Mouse (Mus musculus) MEL (cell line): Measurements from ENCODE around the gene Drg2. TPM values are rescaled to one million over a fixed set of nuclear protein-coding genes. Genes with fewer than 3 reads are reported as not detected.

Experiments used
- polyA plus RNA-seq, 2 experiments: library from polyadenylated mRNA; stranded (reverse) in 1 of 2; unstranded in 1 of 2; fragments of >175 nt in 1 of 2; fragments of >200 nt in 1 of 2; gene quantifications; 2 replicates each; pipeline versions ENCODE4 v1.2.1 to v1.2.4; 2012; ENCODE audit warnings: low replicate concordance in 2 of 2, low read depth in 1 of 2; ENCODE audit not compliant: insufficient read length in 2 of 2, insufficient read depth in 1 of 2, missing spikeins in 1 of 2
- total RNA-seq: library from RNA; depleted of rRNA; stranded (reverse); fragments of 300-350 nt; gene quantifications from 2 replicates; pipeline ENCODE4 v1.2.3, GENCODE M21; 2012; rRNA removed

The Drg2 gene
- total and polyA plus RNA-seq, 3 experiments: 121 to 214 (median 133) TPM

Other genes starting within 250 kb of the Drg2 start
- 288 and 305 TPM in 2 replicates for gene Srebf1, start 232.0 kb upstream of the Drg2 start, total RNA-seq
- 100 to 1,000 TPM in 1 of 2 experiments, not detected in 1; 241 TPM for gene Srebf1, start 232.0 kb upstream of the Drg2 start, polyA plus RNA-seq
- gene Tom1l2, start 101.7 kb upstream of the Drg2 start, total RNA-seq: 6.6 and 6.8 TPM in 2 replicates
- 10 to 100 TPM in 1 of 2 experiments, not detected in 1; 12.2 TPM for gene Tom1l2, start 101.7 kb upstream of the Drg2 start, polyA plus RNA-seq
- gene Drc3, start 101.3 kb upstream of the Drg2 start, total RNA-seq: 0.69 and 0.75 TPM in 2 replicates
- under 1 TPM in 1 of 2 experiments, not detected in 1; 0.91 TPM for gene Drc3, start 101.3 kb upstream of the Drg2 start, polyA plus RNA-seq
- 25.2 and 28.6 TPM in 2 replicates for gene Gid4, start 37.4 kb upstream of the Drg2 start, total RNA-seq
- 100 to 1,000 TPM in 1 of 2 experiments, 10 to 100 TPM in 1; 25.3 to 114 TPM for gene Gid4, start 37.4 kb upstream of the Drg2 start, polyA plus RNA-seq
- 82.6 and 84.7 TPM in 2 replicates for gene Atpaf2, start 36.1 kb upstream of the Drg2 start, total RNA-seq
- gene Atpaf2, start 36.1 kb upstream of the Drg2 start, polyA plus RNA-seq: 100 to 1,000 TPM in 1 of 2 experiments, not detected in 1; 102 TPM
- 0.03 and 0.04 TPM in 2 replicates for gene Myo15, start 14.7 kb downstream of the Drg2 start, total RNA-seq
- gene Myo15, start 14.7 kb downstream of the Drg2 start, polyA plus RNA-seq: under 1 TPM in 1 of 2 experiments, not detected in 1; 0.07 TPM
- gene Alkbh5, start 81.8 kb downstream of the Drg2 start, total RNA-seq: 39.4 and 49.5 TPM in 2 replicates
- gene Alkbh5, start 81.8 kb downstream of the Drg2 start, polyA plus RNA-seq: 10 to 100 TPM in 1 of 2 experiments, not detected in 1; 49.1 TPM
- 9.3 and 11.6 TPM in 2 replicates for gene Llgl1, start 245.1 kb downstream of the Drg2 start, total RNA-seq
- 10 to 100 TPM in 1 of 2 experiments, not detected in 1; 23.9 TPM for gene Llgl1, start 245.1 kb downstream of the Drg2 start, polyA plus RNA-seq